Mouse (Mus musculus) ZHBTc4 (cell line): ENCODE measurements around the gene AC140267.1.
A peak's percentile ranks its signal among the peaks of the same experiment; 100 is the strongest.

Source experiments
- DNase-seq: peaks from one replicate; pipeline ENCODE4 v3.0.0-alpha.2; 2011; ENCODE audit warnings: low read depth, low spot score

AC140267.1 gene

GRCm38 (mm10) chr15:80235535-80235934 lies at the start of gene AC140267.1:
TSS of gene AC140267.1 (plus strand) at chr15:80235835.
- no peak for DNase-seq

DNA sequence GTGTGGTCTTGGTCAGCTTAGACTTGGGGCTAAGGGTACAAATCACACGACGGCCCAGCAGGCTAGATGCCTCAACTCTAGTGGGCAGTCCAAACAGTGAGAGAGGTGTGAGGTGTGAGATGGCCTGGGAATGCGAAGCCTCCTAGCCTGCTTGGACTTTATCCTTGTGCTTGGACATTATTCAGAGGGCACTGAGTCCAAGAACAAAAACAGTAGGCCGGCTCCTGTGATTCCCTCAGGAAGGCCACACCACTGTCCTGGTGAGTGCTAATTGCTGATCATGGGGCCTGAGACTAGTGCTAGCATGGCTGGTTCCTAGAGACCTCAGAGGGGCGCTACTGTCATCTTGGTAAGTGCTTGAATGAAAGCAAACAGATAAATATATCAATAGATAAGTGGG lies 46.7 kb upstream of the AC140267.1 start:
- no peak for DNase-seq

DNA sequence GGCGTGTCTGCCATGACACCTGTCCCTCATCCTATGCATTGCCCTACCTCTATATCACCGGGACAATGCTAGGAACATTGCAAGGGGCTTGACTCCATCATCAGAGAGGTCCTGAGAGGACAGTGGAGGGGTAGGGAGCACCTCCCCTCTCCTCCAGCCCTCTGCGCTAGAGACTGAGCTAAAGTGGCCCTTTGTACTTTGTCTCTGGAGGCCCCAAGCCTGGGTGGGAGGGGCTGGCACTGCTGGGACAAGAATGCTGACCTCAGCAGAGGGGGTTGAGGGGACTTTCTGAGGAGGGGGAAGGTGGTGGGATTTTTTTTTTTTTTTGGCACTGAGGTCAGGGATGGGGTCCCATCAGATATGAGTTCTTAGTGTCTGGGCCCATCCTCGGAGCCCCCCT lies 45.6 kb upstream of the AC140267.1 start:
- DNase-seq = no peak

- DNase-seq = peak; percentile 87
Measured at GRCm38 (mm10) chr15:80191585-80192245, 43.9 kb upstream of the AC140267.1 start.

- DNase-seq = no peak
Measured at GRCm38 (mm10) chr15:80192246-80192585, 43.4 kb upstream of the AC140267.1 start.

GRCm38 (mm10) chr15:80192847-80193246 lies 42.8 kb upstream of the AC140267.1 start:
- no peak for DNase-seq

DNA sequence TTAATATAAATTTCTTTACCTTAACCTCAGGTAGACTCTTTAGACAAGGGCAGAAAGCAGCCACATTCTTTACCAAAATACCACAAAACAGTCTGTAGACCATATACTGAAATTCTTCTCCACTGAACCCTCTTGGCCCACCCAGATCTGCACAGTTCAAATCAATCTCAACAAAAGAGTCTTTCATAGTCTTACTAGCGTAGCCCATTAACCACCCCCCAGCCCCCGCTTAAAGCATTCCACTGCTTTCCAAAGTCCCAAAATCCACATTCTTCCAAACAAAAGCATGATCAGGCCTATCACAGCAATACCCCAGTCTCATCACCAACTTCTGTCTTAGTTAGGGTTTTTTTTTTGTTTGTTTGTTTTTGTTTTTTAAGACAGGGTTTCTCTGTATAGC lies 36.1 kb upstream of the AC140267.1 start:
- peak; percentile 52 for DNase-seq

GRCm38 (mm10) chr15:80202111-80202775 lies 33.4 kb upstream of the AC140267.1 start:
- DNase-seq = no peak

GRCm38 (mm10) chr15:80203406-80203805 lies 32.2 kb upstream of the AC140267.1 start:
- peak; percentile 72 for DNase-seq

- DNase-seq = no peak
Measured at GRCm38 (mm10) chr15:80206057-80206565, 29.5 kb upstream of the AC140267.1 start.

DNA sequence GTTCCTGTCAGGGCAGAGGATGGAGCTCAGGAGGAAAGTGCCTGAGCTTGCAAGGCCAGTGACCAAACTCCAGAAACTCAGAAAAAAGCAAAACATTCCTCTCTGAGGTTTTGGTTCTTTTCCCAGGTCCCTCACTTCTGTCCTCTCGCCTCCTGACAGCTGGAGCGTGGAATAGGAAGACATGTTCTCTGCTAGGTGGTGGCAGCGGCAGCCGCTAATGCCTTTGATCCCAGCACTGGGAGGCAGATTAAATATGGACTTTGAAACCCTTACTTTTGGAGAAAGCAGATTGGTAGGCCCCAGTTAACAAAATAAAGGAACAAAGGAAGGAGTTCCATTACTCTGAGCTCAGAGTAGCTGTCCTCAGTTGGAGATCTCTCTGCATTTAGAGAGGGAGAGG lies 27.2 kb upstream of the AC140267.1 start:
- DNase-seq = peak; percentile 35

DNA sequence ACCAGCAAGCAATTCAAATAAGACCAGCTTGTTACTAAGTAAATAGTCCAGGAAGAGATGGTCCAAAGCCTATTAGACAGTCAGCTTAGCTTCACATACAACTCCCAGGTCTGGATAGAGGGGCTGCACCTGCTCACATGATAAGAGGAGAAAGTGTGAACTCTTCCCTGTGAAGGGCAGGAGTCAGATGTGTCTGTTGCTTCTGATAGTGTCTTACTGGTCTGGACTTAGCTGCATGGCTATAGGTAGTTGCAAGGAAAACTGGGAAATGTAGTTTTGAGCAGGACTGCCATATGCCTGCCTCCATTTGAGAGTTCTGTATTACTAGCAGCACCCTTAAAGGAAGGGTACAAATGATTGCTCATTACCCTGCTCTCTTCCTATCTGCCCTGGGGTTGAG lies 21.9 kb upstream of the AC140267.1 start:
- DNase-seq = no peak

- peak; percentile 74 for DNase-seq
Measured at GRCm38 (mm10) chr15:80215716-80216479, 19.7 kb upstream of the AC140267.1 start.

DNA sequence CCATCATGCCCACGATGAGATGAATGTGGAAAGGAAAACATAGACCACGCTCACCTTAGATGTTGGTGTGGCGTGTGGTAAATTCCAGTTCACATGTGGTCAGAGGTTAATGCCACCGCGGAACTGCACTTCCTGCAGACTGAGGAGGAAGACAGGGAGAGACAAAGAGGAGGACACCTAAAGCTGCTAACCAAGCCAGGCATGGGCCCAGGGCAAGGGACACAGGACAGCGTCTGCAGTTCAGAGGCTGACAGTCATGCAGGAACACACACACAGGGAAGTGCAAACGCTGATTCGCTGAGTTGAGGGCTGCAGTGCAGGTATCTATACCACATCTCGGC lies 19.2 kb upstream of the AC140267.1 start:
- no peak for DNase-seq

GRCm38 (mm10) chr15:80217476-80217875 lies 18.2 kb upstream of the AC140267.1 start:
- DNase-seq = no peak

DNA sequence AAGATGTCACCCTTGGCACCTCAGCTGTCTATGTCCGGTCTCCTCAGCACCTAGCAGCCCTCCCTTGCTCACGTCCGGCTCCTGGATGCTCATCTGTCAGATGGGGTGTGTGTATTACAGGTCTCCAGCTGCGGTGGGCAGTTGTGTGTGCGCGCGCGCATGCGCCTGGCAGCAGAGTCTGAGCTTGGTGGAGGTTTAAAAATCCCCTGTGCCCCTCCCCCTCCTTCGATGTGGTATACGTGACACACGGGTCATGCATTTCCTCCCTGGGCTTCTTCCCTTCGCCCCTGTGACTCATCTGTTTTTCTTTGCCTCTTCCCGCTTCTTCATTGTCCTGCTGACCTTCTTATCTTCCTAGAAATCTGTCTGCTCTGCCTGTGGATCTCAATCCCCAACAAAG lies 16.4 kb upstream of the AC140267.1 start:
- peak; percentile 90 for DNase-seq

GRCm38 (mm10) chr15:80219705-80220657 lies 15.7 kb upstream of the AC140267.1 start:
- DNase-seq = peak; percentile 86

- peak; percentile 69 for DNase-seq
Measured at GRCm38 (mm10) chr15:80221031-80221430, 14.6 kb upstream of the AC140267.1 start.

- DNase-seq = no peak
Measured at GRCm38 (mm10) chr15:80223751-80224150, 11.9 kb upstream of the AC140267.1 start.

GRCm38 (mm10) chr15:80225208-80225607 lies 10.4 kb upstream of the AC140267.1 start:
- peak; percentile 92 for DNase-seq

DNA sequence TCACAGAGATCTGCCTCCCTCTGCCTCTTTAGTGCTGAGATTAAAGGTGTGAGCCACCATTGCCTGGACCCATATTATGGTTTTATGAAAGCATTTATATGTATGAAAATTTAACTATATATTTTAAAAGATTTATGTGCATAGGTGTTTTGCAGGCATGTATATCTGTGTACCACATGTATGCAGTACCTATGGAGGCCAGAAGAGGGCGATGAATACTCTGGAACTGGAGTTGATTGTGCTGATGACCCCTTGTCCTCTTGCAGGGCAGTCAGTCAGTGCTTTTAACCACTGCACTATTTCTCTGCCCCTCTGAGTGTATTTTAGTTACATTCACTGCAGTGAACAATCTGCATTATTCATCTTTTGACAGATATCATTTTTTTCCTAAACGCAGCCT lies 9.8 kb upstream of the AC140267.1 start:
- DNase-seq = peak; percentile 85
